Mouse (Mus musculus): ENCODE results near the gene Hoxd11.

Gene Hoxd11

DNA sequence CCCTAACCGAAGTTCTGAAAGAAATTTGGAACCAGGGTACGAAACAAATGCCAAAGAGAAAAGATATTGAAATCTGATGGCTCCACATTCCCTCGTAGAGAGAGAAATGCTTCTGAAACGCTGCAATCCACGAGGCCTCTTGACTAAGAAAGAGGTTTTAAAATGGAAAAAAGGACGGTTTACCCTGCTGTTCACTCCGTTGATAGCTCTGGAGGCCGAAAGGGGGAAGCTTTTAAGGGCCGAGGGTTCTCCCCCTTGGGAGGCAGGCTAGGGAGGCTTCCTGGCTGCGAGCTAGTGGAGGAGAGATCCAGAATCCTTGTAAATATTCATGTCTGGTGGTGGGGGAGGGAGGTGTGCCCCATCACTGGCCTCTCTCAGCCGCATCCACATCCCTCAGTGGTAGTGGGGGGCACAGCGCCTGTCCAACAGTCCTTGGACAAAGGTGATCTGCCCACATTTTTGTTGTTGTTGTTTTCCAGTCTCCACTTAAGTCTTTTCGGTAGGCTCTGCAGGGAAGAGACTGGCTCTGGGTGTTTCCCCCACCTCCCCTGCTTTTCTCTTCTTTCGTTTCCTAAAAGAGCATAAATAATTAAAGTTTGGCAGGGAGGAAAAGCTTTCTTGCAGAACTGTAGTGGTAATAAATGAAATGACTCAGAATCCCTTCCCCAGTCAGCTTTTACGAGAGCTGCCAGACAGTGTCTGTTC is at the start of gene Hoxd11:
Gene Hoxd11 (plus strand): TSS at position 667 of the 705 bp plus-strand sequence.
- DNase-seq (ENCODE audit: low spot score): no peak

DNA sequence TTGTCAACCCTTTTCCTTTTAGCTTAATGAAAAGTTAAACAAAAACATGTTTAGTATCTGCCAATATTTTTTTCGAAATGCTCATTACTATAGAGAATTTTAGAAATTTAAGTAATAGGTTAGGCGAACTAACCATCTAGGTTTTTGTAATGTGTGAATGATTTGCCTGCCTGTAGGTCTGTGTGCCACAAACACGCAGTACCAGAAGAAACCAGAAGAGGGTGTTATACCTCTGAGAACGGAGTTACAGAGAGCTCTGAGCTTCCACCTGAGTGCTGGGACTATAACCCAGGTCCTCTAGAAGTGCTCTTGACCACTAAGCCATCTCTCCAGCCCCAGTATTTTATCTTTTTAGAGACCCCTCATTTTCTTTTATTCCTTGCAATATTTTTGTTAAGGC is 43.9 kb upstream of the Hoxd11 start:
- no peak for DNase-seq (ENCODE audit: low spot score)

DNA sequence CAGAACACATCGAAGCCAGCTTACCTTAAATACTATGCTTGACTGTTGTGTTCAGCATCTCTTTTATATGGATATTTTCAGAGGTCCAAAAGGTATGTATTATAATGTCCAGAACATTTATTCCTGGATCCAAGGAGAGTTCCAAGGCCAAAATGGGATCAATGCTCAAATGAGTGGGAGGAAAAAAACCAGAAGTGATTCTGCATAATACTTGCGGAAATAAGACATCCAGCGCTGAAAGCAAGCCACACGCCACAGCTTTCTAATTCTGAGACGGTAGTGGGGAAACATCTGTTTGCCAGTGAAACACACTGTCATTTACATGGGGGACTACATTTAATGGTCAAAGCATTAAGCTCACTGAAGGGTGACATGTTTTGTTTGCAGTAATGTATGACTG is 36.9 kb upstream of the Hoxd11 start:
- no peak for DNase-seq (ENCODE audit: low spot score)

DNA sequence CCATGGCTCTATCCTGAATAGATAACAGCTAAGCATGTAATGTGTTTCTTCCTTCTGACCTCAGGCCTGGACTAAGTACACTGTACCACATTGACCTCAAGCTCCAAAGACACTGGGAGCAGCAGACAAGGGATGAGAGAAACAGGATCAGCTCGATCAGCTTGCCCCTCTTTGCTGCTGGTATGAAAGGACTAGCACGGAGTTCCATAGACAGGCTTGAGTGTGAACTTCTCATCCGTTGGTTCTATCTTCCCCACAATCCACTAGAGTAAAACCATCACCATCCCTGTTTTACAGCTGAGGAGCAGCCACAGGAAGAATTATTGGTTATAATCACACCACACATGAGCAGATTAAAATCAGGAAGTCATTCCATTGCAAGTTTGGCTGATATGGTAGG is 33.7 kb upstream of the Hoxd11 start:
- no peak for DNase-seq (ENCODE audit: low spot score)

DNA sequence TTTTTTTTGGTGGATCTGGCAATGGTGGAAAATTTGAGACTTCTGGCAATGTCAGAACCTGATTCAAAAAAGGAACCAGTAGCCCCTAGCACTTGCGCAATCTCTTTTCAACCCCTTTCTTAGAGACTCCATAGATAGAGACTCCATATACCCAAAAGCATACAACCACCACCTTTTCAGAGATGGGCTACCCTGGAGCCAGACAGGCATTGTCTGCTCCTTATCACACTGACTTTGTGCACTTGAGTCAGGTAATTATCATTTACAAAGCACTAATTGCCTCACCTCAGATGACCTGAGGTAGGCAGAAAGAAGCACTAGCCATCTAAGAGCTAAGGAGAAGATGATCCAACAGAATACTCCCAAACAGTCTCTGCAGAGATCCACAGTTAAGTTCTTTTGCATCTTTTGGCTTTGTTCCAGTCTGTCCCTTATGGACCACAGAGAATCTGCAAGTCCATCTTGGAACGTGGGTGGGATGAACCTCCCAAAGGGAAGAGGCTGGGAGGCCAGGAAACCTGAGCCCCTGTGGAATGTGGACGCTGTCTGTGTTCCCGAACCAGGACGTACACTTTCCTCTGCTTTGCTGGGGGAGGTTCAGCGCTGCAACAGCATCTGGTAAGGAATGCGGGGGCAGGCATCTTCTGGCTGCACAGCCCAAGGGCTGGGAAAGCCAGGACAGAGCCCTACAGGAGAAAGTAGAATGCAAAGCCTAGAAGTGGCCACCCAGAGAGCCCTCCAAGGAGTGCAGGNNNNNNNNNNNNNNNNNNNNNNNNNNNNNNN is 32.1 kb upstream of the Hoxd11 start:
- DNase-seq (ENCODE audit: low spot score): no peak

DNA sequence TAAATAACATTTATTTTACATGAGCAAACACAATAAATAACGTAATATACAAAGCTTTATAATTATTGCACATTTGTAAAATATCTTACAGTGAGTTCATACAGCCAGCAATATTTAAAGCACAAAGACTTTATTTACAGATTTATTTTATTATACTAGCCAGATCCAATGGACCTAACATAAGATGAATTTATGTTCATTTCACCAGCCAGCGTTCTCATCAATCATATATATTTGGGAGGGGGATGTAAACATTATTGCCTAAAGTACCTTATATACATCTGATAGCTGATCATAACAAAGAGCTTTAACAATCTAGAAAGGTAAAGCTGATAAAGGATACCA is 26.4 kb upstream of the Hoxd11 start:
- no peak for DNase-seq (ENCODE audit: low spot score)

DNA sequence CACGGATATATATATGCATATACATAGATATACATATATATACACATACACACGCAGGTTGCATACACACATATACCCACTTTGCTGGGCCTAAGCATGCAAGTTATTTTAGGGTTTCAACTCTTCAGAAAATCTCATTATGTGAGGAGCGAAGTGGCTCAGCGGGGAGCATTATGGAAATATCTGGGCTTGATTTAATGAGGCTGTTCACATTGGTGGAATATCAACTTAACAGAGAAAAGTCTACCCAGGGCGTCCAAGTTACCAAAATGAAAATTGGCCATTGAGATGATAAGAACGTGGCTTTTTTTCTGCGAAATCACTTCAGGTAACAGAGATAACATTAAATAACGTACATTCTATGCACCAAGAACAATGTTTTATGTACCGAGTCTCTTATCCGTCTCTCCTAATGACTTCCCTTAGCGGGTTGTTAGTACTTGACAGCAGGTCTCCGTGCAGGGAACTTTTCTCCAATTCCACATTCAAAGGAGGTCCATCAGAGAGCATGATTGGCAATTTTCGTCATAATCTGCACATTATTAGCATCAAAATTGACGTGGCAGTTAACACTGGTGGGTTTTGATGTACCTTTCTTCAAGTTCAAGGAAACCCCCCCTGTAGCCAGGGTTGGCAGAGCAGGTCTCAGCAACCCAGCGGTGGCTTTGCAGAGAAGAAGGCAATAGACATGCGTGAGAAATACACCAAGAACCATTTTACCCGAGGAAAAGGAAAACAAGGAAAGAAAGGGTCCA is 25.4 kb upstream of the Hoxd11 start:
- no peak for DNase-seq (ENCODE audit: low spot score)

DNA sequence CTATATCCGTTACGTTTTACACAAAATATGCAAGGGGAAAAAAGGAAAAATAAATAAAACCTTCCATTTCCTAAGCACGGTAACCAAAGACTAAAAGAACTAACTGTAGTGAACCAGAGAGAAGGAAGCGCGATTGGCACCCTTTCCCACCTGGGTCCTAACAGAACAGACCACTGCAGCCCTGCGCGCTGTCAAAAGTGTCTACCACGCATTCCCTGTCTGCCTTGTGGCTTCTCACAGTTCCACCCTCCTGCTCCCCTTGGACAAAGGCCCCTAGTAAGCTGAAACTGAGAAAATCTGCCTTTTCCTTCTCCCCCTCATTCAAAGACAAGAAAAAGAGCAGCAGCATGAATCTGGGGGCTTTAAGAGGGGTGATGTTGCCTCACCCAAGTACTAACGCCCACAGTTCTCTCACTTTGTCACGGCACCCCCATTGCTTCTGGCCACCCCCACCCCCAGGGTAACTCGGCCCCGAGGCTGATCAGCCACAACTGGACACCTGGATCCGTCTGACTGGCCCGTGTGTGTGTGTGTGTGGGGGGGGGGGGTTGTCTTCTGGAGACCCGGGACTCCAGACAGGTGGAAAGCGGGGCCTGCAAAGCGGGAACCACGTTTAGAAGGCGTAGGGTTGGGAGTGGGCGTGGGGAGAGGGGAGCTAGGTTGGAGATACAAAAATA is 24.5 kb upstream of the Hoxd11 start:
- no peak for DNase-seq (ENCODE audit: low spot score)

DNA sequence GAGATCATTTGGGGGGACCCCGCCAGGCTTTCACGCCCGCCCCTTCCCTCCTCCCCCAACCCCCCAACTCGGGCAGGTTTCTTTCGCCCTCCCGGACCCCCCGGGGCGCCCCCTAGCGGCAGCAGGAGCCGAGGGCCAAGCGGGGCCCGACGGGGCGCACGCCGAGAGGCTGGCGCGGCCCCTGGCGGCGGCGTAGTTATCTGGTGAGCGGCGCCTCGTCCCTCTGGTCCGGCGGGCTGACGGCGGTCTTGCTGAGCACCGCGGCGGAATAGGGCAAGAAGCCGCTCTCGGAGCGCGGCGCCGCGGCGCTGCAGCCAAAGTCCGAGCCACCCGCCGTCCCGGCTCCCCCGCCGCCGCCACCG is 24.0 kb upstream of the Hoxd11 start:
- DNase-seq (ENCODE audit: low spot score): no peak

DNA sequence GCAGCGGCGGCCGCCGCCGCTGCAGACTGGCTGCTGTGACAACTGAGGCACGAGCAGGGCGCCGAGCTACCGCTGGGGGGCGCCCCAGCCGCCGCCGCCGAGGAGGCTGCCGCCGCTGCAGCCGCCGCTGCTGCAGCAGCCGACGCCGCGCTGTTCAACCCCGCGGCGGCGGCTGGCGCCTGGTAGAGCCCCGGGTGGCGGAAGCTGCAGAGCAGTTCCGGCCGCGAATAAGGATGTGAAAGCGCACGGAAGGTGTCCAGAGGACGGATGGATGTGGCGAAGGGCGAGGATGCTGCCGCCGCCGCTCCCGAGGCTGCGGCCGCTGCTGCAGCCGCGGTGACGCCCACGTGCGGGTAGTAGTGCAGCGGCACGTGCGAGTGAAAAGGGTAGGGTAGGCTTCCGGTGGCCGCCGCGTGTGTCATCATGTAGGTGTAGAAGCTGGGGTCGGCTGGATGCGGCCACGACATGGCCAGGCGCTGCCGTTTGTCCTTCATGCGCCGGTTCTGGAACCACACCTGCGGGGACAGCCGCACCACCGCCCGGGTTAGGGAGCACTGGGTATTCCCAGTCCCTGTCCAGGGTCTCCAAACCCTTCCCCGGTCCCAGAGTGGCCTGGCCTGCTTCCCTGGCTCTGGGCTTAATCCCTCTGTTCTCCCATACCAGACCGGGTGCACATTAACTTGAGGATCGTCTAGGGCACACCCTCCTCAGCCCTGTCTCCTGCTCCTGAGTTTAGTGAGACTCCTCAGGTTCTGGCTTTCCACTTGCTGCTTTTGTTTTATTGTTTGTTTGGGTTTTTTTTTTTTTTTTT is 23.3 kb upstream of the Hoxd11 start:
- no peak for DNase-seq (ENCODE audit: low spot score)

DNA sequence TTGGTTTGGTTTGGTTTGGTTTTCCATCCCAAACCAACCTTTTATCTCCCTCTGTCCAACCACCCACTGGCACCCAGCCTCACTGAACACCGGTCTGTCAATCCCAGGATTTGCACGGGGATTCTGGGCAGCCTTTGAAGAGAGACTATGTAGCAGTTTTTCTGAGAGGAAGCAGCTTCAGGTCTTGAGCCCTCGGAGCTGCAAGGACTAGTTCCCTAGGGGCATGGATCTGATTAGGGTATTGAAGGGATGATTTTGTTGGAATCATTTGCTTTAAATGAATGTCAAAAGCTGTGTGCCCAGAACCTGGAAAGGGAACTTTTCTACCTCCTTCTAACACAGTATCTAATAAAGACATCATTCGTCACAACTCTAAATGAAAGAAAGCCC is 22.7 kb upstream of the Hoxd11 start:
- DNase-seq (ENCODE audit: low spot score): no peak

DNA sequence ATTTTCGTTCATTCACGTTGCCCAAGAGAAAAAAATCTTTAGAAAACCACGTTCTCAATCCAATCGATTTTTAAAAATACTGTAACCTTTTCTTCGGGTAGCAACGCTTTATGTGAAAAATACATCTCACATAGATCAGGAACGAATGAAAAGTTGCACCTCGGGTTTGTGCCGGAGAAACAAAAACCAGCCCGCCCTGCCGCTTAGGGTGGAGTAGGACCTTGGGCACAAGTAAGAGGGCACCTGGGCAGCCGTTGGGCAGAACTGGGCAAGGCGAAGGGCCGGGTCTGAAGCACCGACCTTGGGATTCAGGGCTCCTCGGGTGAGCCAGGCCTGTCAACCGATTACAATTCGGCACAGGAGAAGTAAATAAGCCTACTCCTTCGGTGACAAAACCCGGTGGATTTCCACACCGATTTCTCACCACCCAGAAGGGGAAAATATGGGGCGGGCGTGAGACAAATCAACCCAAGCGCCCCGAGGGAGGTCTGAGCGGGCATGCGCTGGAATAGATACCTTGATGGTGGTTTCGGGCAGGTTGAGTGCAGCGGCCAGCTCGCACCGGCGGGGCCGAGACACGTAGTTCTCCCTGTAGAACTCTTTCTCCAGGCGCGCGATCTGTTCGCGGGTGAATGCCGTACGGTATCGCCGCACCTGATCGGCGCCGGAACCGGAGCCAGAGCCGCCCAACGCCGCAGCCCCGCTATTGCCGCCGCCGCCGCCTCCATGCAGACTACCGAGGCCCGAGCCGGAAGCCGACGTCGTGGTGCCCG is 21.9 kb upstream of the Hoxd11 start:
- no peak for DNase-seq (ENCODE audit: low spot score)

DNA sequence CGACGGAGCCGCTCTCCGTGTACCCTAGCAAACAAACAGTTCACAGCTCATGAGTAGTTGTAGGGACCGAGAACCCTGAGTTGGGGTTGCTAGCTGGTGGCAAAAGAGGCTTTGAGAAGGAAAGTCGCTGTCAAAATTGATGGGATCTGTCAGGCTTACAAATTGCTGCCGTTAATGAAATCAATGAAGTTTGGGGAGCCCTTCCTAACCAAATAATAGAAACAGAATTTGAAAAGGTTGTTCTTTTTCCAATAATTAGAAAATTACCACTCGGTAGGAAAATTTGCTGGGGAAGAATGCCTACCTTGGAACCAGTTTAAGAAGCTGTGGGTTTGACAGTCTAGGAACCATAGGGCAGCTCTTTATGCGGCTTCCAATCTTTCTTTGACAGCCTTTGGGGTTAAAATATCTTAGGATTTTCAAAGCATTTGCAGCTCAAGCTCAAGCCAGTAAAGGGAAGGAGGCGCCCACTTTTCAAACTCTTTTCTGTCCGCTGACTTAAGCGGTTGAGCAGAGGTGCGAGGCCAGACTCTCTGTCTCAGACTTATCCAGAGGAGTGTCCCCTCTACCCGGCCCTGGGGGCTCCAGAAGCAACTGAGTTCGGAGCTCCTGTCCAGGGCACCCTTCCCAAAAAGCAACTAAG is 21.2 kb upstream of the Hoxd11 start:
- no peak for DNase-seq (ENCODE audit: low spot score)

DNA sequence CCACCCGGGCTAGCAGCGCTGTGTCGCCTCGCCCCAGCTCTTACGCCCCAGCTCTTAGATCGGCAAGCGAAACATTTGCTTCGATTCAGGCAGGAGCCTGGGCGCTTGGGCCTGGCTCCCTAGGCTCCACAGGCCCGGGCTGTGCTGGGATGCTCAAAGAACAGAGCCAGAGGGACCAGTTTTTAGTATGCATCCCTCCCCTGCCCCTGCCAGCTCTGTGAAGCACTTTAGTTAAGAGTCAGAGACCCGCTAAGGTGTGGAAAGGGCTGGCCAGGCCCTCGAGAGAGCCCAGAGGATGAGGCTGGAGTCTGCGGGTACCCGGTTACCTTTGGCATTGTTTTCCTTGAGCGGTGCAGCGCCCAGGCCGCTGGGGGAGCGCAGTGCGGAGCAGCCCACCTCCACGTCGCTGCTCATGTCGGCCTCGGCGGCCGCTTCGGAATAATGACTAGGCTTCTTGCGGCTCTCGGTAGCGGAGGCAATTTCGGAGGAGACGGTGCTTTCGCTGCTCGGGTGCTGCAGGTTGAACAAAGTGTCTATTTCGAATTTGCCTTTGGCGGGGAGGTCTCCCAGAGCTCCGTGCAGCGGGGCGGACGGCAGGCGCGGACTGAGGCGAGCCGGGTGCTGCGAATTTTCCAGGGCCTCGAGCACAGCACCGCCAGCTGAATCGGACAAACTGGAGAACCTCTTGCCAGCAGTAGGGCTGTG is 20.5 kb upstream of the Hoxd11 start:
- DNase-seq (ENCODE audit: low spot score): no peak

DNA sequence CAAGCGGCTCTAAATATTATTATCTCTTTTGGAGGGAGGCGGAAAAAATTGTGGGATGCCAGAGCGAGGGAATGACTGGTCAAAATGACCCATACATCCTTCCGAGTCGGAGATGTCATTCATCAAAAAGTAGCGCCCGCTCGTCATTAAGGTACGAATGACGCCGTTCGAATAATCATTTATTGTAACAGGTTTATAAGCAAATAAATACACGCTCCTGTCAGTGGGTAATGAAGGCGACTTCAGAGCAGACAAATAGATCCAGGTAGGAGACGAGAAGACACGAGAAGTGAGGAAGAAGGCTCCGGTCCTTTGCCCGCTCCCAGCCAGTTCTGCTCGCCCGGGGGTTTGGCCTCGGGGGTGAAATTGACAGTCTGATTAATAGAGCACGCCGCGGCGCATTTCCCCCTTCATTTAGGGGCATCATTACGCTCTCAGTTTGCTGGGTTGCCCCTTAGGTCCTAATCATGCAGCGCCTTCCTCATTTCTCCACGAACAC is 19.8 kb upstream of the Hoxd11 start, which contains the start of gene Evx2:
Gene Evx2 (minus strand): TSS at position 51 of the 499 bp plus-strand sequence.
- DNase-seq (ENCODE audit: low spot score): no peak

DNA sequence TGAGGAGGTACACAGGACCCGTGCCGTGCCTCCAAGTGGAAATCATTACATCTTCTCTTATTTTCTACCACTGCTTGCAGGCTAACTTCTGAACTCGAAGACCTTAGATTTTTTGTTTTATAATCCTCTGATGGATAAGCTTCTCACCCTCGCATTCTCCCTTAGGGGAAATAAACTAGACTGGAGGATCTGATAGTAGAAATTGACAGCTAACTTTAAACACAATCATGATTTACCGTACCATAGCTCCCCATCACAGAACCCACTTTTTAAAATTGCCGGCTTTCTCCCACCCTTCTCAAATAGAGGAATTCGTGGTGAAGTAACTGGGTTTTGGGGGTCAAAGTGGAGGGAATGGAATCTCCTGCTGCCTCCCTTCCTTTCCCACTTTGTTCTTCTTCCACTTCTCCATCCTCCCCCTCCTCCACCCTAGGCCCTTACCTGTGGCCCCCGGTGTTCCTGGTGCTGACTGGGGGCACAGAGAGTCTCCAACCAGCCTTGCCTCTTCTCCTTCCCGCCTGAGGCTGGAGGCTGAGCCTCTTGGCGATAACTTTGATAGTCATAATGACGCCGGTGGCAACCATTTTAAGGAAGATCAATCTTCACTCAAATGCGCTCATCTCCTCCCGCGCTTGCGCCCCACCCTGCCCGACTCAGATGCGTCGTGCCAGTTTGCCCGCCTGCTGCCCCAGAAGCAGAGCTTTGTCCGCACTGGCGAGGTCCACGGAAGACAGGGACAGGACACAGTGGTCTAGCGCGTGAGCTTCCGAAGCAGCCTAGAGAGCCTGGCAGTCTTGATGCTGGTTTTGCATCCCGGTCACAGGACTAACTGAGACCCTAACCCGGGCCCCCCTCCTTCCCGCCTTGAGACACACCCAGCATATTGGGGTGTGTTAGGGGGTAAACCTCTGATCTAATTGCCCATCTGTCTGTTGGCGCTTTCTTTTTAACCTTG is 18.7 kb upstream of the Hoxd11 start:
- DNase-seq (ENCODE audit: low spot score): no peak

DNA sequence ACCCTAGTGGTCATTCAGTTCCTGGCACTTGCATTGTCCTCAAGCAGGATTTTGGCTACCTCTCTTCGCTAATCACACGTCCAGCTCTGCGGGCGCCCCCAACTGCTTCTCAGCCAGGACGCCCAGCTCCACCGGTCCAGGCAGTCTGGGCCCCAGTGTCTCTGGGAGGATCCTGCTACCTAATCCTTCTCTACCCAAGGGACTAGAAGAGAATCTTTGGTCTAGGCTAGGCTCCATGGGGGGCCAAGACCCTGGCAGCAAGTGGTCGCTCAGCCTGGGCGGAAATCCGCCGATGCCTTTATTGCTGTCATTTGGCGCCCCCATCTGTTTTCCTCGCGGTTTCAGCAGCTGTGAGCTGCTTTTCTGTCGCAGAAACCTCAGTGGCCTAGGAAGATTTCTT is 17.7 kb upstream of the Hoxd11 start:
- DNase-seq (ENCODE audit: low spot score): no peak

DNA sequence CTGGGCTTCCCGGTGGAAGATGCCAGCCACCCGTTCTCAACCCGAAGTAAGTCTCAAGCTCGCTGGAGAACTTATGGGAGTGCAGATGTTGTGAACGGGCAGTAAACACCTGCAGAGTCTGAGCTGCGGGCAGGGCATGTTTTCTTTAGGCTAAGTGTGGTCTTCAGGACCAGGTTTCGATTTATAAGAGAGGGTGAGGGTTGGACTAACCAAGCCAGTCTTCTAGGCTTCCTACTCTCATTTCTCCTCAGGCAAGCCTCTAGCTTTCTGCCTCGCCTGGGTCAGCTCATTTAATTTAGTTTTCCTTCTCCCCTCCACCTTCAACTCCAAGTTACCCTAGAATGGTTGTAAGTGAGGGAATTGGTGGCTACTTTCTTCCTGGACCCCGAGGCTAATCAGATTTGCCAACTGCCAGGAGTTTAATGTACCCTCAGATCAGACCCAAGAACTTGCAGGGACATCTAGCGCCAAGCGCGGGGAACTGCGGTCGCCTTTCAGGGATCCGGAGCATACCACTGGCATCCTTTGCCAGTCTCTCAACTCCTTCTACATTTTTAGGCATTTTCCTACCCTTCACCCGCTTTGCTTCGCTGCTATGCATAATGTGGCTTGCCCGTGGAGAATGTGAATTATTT is 15.9 kb upstream of the Hoxd11 start:
- no peak for DNase-seq (ENCODE audit: low spot score)

Measured in spleen, adult 12 weeks (tissue).